Mouse (Mus musculus) embryonic facial prominence, embryonic 11.5 days (tissue): ENCODE measurements around the gene Zfp637. TPM values are rescaled to one million over a fixed set of nuclear protein-coding genes. Genes with fewer than 3 reads are reported as not detected.

Experiments
- polyA plus RNA-seq: library from polyadenylated mRNA; unstranded; fragments of >200 nt; fragmentation: Nextera tagmentation; extraction: Ambion mirVana; gene quantifications from 2 replicates; pipeline ENCODE4 v1.2.1, GENCODE M21; 2014

The Zfp637 gene
- polyA plus RNA-seq, 1 experiment from 2014 or later, result 163 TPM

Other genes starting within 250 kb of the Zfp637 start
- gene Zfp239, start 20.9 kb downstream of the Zfp637 start, polyA plus RNA-seq, result 13.9 and 15.5 TPM in 2 replicates
- 865 and 885 TPM in 2 replicates for gene Hnrnpf, start 59.1 kb downstream of the Zfp637 start, polyA plus RNA-seq
- 0.26 and 0.83 TPM in 2 replicates for gene Fxyd4, start 96.5 kb downstream of the Zfp637 start, polyA plus RNA-seq
- gene Rasgef1a, start 170.3 kb downstream of the Zfp637 start, polyA plus RNA-seq, result 0.24 and 0.31 TPM in 2 replicates